Mouse (Mus musculus) brain, adult 2 months (tissue): ENCODE measurements at regions not wholly inside any gene's neighbourhood (a gene's known extent, or its start where the extent isn't known, plus 50 kb on each side); places are given as distances from the start of the nearest gene placed in this dataset.

Experiments used
- DNase-seq: peaks from one replicate; pipeline ENCODE4 v3.0.0; 2011; ENCODE audit warnings: low read depth, low spot score

GRCm38 (mm10) chr3:144255596-144256550 is 50.9 kb upstream of the Lmo4 start:
- no peak for DNase-seq
